Mouse (Mus musculus) MEL (cell line): ENCODE data around the gene Amotl1.

Source experiments
- CTCF ChIP-seq, 3 experiments: IDR thresholded peaks in 2 of 3; conservative IDR thresholded peaks in 1 of 3; 2 replicates each; pipeline ENCODE4 v1.5.1; 2011 to 2012; ENCODE audit warnings: low read length in 3 of 3, low read depth in 2 of 3, mild to moderate bottlenecking in 2 of 3, improper control_type of control experiment in 1 of 3, inconsistent platforms in 1 of 3, mixed read lengths in 1 of 3, moderate library complexity in 1 of 3; ENCODE audit not compliant: control insufficient read depth in 1 of 3, insufficient read depth in 1 of 3, poor library complexity in 1 of 3, severe bottlenecking in 1 of 3
- EP300 ChIP-seq, 2 experiments: IDR thresholded peaks; 2 replicates each; pipeline ENCODE4 v1.6.1; 2011; ENCODE audit warnings: improper control_type of control experiment in 2 of 2, low read length in 2 of 2, low read depth in 1 of 2, mild to moderate bottlenecking in 1 of 2
- ETS1 ChIP-seq: IDR thresholded peaks from 2 replicates; pipeline ENCODE4 v1.6.1; 2012; ENCODE audit warnings: low read depth, mild to moderate bottlenecking, inconsistent platforms, low read length, improper control_type of control experiment, moderate library complexity
- GATA1 ChIP-seq: IDR thresholded peaks from 2 replicates; pipeline ENCODE4 v1.6.1; 2011; ENCODE audit warnings: low read depth, low read length, improper control_type of control experiment
- POLR2A ChIP-seq, 2 experiments: IDR thresholded peaks; 2 replicates each; pipeline ENCODE4 v1.6.1; 2011 to 2012; ENCODE audit warnings: low read length in 2 of 2, mild to moderate bottlenecking in 2 of 2, control low read depth in 1 of 2, improper control_type of control experiment in 1 of 2, low read depth in 1 of 2, moderate library complexity in 1 of 2; ENCODE audit not compliant: control insufficient read depth in 1 of 2, insufficient read depth in 1 of 2, poor library complexity in 1 of 2
- POLR2AphosphoS2 ChIP-seq: IDR thresholded peaks from 2 replicates; pipeline ENCODE4 v1.6.1; 2011; ENCODE audit warnings: low read length, improper control_type of control experiment
- POLR2AphosphoS5 ChIP-seq: IDR thresholded peaks from 2 replicates; pipeline ENCODE4 v1.6.1; 2012; ENCODE audit warnings: low read depth, borderline replicate concordance, mild to moderate bottlenecking, inconsistent platforms, low read length, moderate library complexity, mixed read lengths
- RAD21 ChIP-seq: IDR thresholded peaks from 2 replicates; pipeline ENCODE4 v1.6.1; 2011; ENCODE audit warnings: mild to moderate bottlenecking, low read depth, low read length, improper control_type of control experiment
- SMC3 ChIP-seq: IDR thresholded peaks from 2 replicates; pipeline ENCODE4 v1.6.1; 2011; ENCODE audit warnings: low read depth, low read length, improper control_type of control experiment
- USF1 ChIP-seq: IDR thresholded peaks from 2 replicates; pipeline ENCODE4 v1.6.1; 2014; ENCODE audit warnings: low read depth, mild to moderate bottlenecking, inconsistent platforms, low read length, improper control_type of control experiment, moderate library complexity

- TF ChIP-seq SMC3: no peak
- no peak for TF ChIP-seq ETS1
- TF ChIP-seq POLR2A (IDR thresholded peaks at IDR 0.05; ENCODE audit: control insufficient read depth in 1 of 2, insufficient read depth in 1 of 2, low read depth in 1 of 2, low read length in 2 of 2, poor library complexity in 1 of 2): no peak
- no peak for TF ChIP-seq POLR2AphosphoS2
- TF ChIP-seq EP300 (IDR thresholded peaks at IDR 0.05; ENCODE audit: low read depth in 1 of 2, low read length in 2 of 2): no peak
- TF ChIP-seq USF1: no peak
- no peak for TF ChIP-seq GATA1
- TF ChIP-seq CTCF (IDR thresholded peaks at IDR 0.05 in 2 of 3, conservative IDR thresholded peaks at IDR 0.05 in 1 of 3; ENCODE audit: control insufficient read depth in 1 of 3, insufficient read depth in 1 of 3, low read depth in 2 of 3, low read length in 3 of 3, poor library complexity in 1 of 3, severe bottlenecking in 1 of 3): no peak
- TF ChIP-seq RAD21: no peak
- no peak for TF ChIP-seq POLR2AphosphoS5
Measured at GRCm38 (mm10) chr9:14578960-14579359, 65.9 kb downstream of the Amotl1 start.
